Mouse (Mus musculus) heart, embryonic 14.5 days (tissue): ENCODE measurements around the gene Bsdc1. TPM values are rescaled to one million over a fixed set of nuclear protein-coding genes. Genes with fewer than 3 reads are reported as not detected.

ENCODE experiments used
- ATAC-seq: fragments of 200-750 bp; cut with Nextera tagmentation; 2 replicates; pipeline ENCODE4 v1.8.0; 2017; ENCODE audit warnings: low read depth, moderate TSS enrichment; ENCODE audit not compliant: insufficient number of reproducible peaks, insufficient read depth, low FRiP score
- H3K27ac ChIP-seq, 2 experiments: fragments of 200-500 bp in 1 of 2; fragments of 300-500 bp in 1 of 2; sonication (generic) in 1 of 2; replicated peaks in 1 of 2; 2 replicates each; pipeline ENCODE4 v1.5.1; 2012 to 2014; ENCODE audit warnings: low read depth in 2 of 2, low read length in 2 of 2, control low read depth in 1 of 2, mild to moderate bottlenecking in 1 of 2, mixed read lengths in 1 of 2; ENCODE audit not compliant: control insufficient read depth in 1 of 2, insufficient read depth in 1 of 2
- H3K27me3 ChIP-seq: fragments of 300-500 bp; sonication (generic); 2 replicates; pipeline ENCODE4 v1.6.1; 2014; ENCODE audit warnings: mild to moderate bottlenecking, low read length, control low read depth; ENCODE audit not compliant: control insufficient read depth, insufficient read depth
- H3K36me3 ChIP-seq: fragments of 300-500 bp; sonication (generic); 2 replicates; pipeline ENCODE4 v1.6.1; 2014; ENCODE audit warnings: mild to moderate bottlenecking, control low read depth, low read length, mixed read lengths; ENCODE audit not compliant: control insufficient read depth, insufficient read depth
- H3K4me1 ChIP-seq, 2 experiments: fragments of 200-500 bp in 1 of 2; fragments of 300-500 bp in 1 of 2; sonication (generic) in 1 of 2; 2 replicates each; pipeline ENCODE4 v1.6.1; 2012 to 2014; ENCODE audit warnings: low read length in 2 of 2, control low read depth in 1 of 2, mixed read lengths in 1 of 2; ENCODE audit not compliant: control insufficient read depth in 2 of 2, insufficient read depth in 2 of 2
- H3K4me2 ChIP-seq: fragments of 300-500 bp; sonication (generic); 2 replicates; pipeline ENCODE4 v1.6.1; 2014; ENCODE audit warnings: mild to moderate bottlenecking, low read length
- H3K4me3 ChIP-seq, 2 experiments: fragments of 200-500 bp in 1 of 2; fragments of 300-500 bp in 1 of 2; sonication (generic) in 1 of 2; 2 replicates each; pipeline ENCODE4 v1.5.1; 2012 to 2014; ENCODE audit warnings: low read length in 2 of 2, mild to moderate bottlenecking in 2 of 2, control low read depth in 1 of 2, low read depth in 1 of 2, moderate library complexity in 1 of 2; ENCODE audit not compliant: control insufficient read depth in 1 of 2, insufficient read depth in 1 of 2
- H3K9ac ChIP-seq: fragments of 300-500 bp; sonication (generic); 2 replicates; pipeline ENCODE4 v1.6.1; 2014; ENCODE audit warnings: mild to moderate bottlenecking, low read length
- H3K9me3 ChIP-seq: fragments of 300-500 bp; sonication (generic); 2 replicates; pipeline ENCODE4 v1.6.1; 2016; ENCODE audit warnings: low read length, control low read depth; ENCODE audit not compliant: control insufficient read depth
- WGBS: fragments of 180-500 bp; shearing (Covaris S2); extraction: QIAGEN DNeasy Blood & Tissue Kit; methylation state at CpG from one replicate; pipeline ENCODE4 v1.1.7; 2014; 5-methylcytosine and 5-hydroxymethylcytosine counted together
- polyA plus RNA-seq: library from polyadenylated mRNA; unstranded; fragments of >200 nt; fragmentation: Nextera tagmentation; extraction: Ambion mirVana; gene quantifications from 2 replicates; pipeline ENCODE4 v1.2.1, GENCODE M21; 2014

Bsdc1 gene
- polyA plus RNA-seq, 1 experiment from 2014 or later, result 25.5 TPM

DNA sequence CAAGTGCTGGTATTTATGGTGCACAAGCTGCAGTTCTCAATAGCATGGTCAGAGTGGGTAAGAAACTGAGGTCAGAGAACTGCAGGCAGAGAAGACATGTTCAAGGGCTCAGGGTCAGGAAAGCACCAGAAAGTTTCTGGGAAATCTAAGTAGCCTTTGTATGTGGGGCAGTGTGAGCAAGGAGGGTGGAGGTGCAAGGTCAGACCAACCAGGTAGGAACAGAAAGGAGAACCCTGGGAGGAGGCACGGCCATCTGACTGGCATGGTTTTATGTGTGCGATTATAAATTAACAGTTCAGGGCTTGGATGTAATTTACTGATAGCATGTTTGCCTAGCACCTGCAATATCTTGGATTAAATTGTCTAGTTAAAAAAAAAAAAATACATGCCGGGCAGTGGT lies 1.7 kb upstream of the Bsdc1 start:
- H3K4me1 ChIP-seq, result peaks cover 5 to 13% of the 10 kb centered on the region in 2 experiments
- H3K36me3 ChIP-seq, result peaks cover 9% of the 10 kb centered on the region
- no peaks in the 10 kb centered on the region for H3K27me3 ChIP-seq
- no peak overlapping the region for H3K27ac ChIP-seq
- ATAC-seq, result no peak
- H3K4me2 ChIP-seq, result no peak overlapping the region
- no peaks in the 10 kb centered on the region for H3K9me3 ChIP-seq
- WGBS, result 92% methylated on average over 3 of the region's 3 CpGs
- H3K9ac ChIP-seq, result no peak overlapping the region
- no peak overlapping the region for H3K4me3 ChIP-seq

DNA sequence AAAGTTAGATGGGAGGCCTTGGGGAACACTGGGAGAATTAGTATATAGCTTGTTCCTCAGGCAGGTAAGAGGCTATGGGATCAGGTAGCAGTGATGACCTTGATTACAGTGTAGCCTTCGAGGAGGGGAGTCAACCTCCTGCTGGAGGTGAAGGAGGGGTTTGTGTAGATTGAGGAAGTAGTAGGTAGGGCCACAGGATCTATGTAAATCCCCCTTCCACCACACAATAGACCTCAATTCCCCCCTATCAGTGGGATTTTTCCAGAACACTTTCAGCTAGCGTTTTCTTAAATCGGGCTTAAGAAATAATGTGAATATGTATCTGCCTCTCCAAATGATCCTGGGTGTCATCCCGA lies 576 bp upstream of the Bsdc1 start:
- no peak for ATAC-seq
- H3K9ac ChIP-seq, result peak overlapping the region; percentile 82
- H3K27ac ChIP-seq, result peak overlapping the region; percentile 84 to 88
- H3K9me3 ChIP-seq, result no peaks in the 10 kb centered on the region
- peak overlapping the region; percentile 51 to 52 for H3K4me3 ChIP-seq
- H3K4me1 ChIP-seq, result peaks cover 5 to 13% of the 10 kb centered on the region in 2 experiments
- H3K4me2 ChIP-seq, result peak overlapping the region; percentile 87
- peaks cover 19% of the 10 kb centered on the region for H3K36me3 ChIP-seq
- 0% methylated on average over 4 of the region's 4 CpGs for WGBS
- H3K27me3 ChIP-seq, result no peaks in the 10 kb centered on the region

DNA sequence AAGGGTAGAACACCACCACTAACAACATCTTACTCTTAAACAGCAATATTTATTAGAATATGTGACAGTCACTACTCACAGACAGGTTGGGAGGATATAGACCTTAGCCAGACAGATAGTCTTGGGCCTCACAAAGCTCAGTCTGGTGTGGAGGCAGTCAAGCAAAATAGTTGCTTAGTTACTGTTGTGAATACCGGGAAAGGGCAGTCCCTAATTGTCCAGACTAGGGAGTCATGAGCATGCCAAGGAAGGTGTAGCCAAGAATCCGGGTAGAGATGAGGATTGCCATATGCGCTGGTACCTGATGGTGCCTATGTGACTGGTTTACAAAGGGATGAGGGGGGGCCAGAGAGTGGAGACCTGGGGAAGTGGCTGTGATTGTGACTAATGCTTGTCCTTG lies 737 bp downstream of the Bsdc1 start:
- H3K27ac ChIP-seq, result peak overlapping the region in 1 of 2 experiments; percentile 69; a peak in 2 of 4 replicates
- peaks cover 5 to 13% of the 10 kb centered on the region in 2 experiments for H3K4me1 ChIP-seq

DNA sequence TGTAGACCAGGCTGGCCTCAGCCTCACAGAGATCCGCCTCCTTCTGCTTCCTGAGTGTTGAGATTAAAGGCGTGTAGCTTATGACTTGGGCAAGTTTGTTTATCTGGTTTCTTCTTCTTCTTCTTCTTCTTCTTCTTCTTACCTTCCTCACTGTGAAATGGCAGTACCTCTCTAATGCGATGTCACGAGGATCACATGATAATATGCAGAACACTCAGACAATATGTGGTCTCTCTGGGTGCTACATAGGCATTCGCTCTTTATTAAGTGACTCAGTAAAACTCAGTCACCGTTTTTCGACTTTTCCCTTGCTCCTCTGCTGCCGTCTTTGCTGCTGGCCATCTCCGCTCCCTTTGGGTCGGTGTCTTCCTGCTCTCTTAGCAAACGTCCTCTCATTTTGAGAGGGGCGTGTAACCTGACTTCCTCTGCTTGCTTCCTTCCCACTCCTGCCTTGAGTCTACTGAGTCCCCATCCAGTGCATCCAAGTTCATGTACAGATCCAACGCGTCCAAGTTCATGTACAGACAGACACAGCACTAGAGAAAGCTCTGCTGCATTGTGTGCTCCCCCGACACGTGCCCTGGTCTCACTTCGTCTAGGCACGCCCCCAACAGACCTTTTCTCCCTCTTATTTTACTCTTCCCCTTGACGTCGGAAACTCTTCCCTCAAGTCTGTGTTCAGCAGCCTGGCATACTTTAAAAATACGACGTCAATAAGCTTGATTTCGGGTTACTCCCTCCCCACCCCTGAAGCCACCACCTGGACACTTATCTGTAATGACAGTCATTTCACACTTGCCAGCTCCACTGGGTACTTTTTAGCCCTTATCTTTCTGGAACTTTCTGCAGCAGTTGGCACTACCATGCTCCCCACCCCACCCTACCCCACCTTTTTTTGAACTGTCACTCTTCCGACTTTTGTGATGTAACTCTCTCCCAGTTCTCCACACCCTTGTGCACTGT lies 2.0 kb downstream of the Bsdc1 start:
- H3K4me1 ChIP-seq, result peaks cover 5 to 13% of the 10 kb centered on the region in 2 experiments
- no peaks in the 10 kb centered on the region for H3K9me3 ChIP-seq
- H3K36me3 ChIP-seq, result peaks cover 45% of the 10 kb centered on the region
- H3K9ac ChIP-seq, result no peak overlapping the region
- H3K27ac ChIP-seq, result no peak overlapping the region
- no peaks in the 10 kb centered on the region for H3K27me3 ChIP-seq
- H3K4me2 ChIP-seq, result no peak overlapping the region
- no peak overlapping the region for H3K4me3 ChIP-seq
- WGBS, result 82% methylated on average over 24 of the region's 24 CpGs
- no peak for ATAC-seq

More for the DNA sequence above, 737 bp downstream of the Bsdc1 start:
- Histone ChIP-seq H3K36me3 (peaks cover 32% of the 10 kb centered on the region), H3K4me3 (peak overlapping the region; percentile 80 to 96), H3K9me3 (no peaks in the 10 kb centered on the region), H3K9ac (peak overlapping the region; percentile 89), H3K4me2 (peak overlapping the region; percentile 92), H3K27me3 (no peaks in the 10 kb centered on the region)
- 37% methylated on average over 3 of the region's 3 CpGs for WGBS
- no peak for ATAC-seq

DNA sequence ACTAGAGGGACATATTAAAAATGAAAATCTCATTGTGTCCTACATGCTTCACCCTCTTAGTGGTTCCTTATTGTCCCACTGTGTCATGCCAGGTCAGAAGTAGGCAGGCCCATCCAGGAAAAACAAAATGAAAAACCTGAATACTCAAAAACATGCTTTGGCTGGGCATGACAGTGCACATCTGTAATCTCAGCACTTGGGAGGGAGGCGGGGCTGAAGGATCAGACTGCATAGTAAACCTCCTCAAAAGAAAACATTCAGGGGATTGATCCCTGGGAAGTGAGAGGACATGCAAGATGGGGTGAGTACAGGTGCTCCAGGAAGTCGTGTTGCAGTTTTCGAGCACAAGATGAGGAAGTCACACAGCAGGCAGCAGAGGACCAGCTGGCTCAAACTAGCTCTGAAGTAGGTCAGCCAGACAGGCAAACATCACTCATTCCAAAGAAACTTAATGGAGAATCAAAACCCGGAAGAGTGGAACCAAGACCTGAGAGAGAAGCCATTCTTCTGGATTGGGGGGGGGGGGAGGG lies 3.0 kb downstream of the Bsdc1 start:
- no peak overlapping the region for H3K27ac ChIP-seq
- peaks cover 5 to 13% of the 10 kb centered on the region in 2 experiments for H3K4me1 ChIP-seq
- H3K36me3 ChIP-seq, result peaks cover 55% of the 10 kb centered on the region
- ATAC-seq, result no peak
- no peak overlapping the region for H3K4me3 ChIP-seq
- H3K9ac ChIP-seq, result no peak overlapping the region
- no peak overlapping the region for H3K4me2 ChIP-seq
- no peaks in the 10 kb centered on the region for H3K9me3 ChIP-seq
- WGBS, result 87% methylated on average over 4 of the region's 4 CpGs
- H3K27me3 ChIP-seq, result no peaks in the 10 kb centered on the region

DNA sequence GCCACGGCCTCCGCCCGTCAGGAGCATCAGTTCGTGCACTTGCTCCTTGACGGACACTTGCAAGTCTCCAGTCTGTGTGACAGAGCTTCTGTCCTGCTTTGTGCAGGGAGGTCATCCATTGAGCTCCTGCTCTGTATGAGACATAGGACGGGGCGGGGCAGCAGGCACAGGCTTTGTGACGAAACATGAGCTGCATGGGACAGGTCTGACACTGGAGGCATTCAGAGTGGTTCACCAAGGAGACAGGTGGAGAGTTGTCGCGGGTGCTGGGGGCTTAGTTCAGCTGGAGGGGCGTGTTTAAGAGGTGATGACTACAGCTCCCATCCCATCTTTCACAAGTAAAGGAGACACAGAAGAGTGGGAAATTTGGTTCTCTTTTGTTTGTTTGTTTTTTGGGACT lies 14.7 kb downstream of the Bsdc1 start:
- no peak for ATAC-seq
- Histone ChIP-seq H3K27ac (no peak overlapping the region), H3K36me3 (peaks cover 95% of the 10 kb centered on the region), H3K9me3 (no peaks in the 10 kb centered on the region), H3K27me3 (no peaks in the 10 kb centered on the region), H3K9ac (no peak overlapping the region), H3K4me3 (no peak overlapping the region), H3K4me2 (no peak overlapping the region), H3K4me1 (no peaks in the 10 kb centered on the region)
- 93% methylated on average over 11 of the region's 11 CpGs for WGBS

DNA sequence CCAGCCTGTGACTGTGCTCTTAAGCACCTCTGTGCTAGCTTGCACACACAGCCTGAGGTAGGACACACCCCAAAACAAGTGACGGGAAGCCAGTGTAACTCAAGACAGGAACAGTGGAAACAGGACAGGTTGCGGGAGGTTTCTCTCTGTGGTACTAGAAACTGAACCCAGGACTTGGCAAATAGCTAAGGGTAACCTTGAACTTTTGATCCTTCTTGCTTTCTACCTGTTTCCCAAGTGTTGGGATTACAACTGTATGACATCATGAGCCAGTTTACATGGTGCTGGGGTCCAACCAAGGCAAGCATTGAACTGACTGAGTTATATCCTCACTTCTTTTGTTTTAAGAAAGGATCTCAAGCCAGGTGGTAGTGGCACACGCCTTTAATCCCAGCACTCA lies 18.5 kb downstream of the Bsdc1 start:
- ATAC-seq, result no peak
- no peaks in the 10 kb centered on the region for H3K4me1 ChIP-seq
- 89% methylated on average over 3 of the region's 3 CpGs for WGBS

More for the DNA sequence above, 18.5 kb downstream of the Bsdc1 start:
- no peak overlapping the region for H3K27ac ChIP-seq
- H3K27me3 ChIP-seq, result no peaks in the 10 kb centered on the region
- H3K36me3 ChIP-seq, result peaks cover 98% of the 10 kb centered on the region
- no peaks in the 10 kb centered on the region for H3K9me3 ChIP-seq
- no peak overlapping the region for H3K9ac ChIP-seq
- no peak overlapping the region for H3K4me2 ChIP-seq
- H3K4me3 ChIP-seq, result no peak overlapping the region
